Mouse (Mus musculus) gastrocnemius, postnatal 4 days (tissue): ENCODE measurements around the gene Arhgef40. TPM values are rescaled to one million over a fixed set of nuclear protein-coding genes. Genes with fewer than 3 reads are reported as not detected.

Experiments used
- DNase-seq, 2 experiments: peaks; one replicate each; pipeline ENCODE4 v3.0.0; 2021 to 2022; ENCODE audit warnings: low spot score in 2 of 2, mixed read lengths in 2 of 2
- total RNA-seq, 2 experiments: library from RNA; stranded (reverse); gene quantifications; 2 replicates each; pipeline ENCODE4 v1.2.3; 2021

Gene Arhgef40
- total RNA-seq, 2 experiments from 2014 or later, result 90.4 to 92.7 TPM

- no peak for DNase-seq
These were observed 13.0 kb downstream of the Arhgef40 start for GRCm38 (mm10) chr14:51997483-51997882.

GRCm38 (mm10) chr14:52003981-52004495 lies 19.5 kb downstream of the Arhgef40 start:
- no peak for DNase-seq

GRCm38 (mm10) chr14:52005141-52005540 lies 20.6 kb downstream of the Arhgef40 start:
- no peak for DNase-seq

GRCm38 (mm10) chr14:52005616-52006015 lies 21.1 kb downstream of the Arhgef40 start:
- DNase-seq, result no peak

GRCm38 (mm10) chr14:52006241-52006640 lies 21.7 kb downstream of the Arhgef40 start:
- DNase-seq, result peak in 1 of 2 experiments; percentile 22

- DNase-seq, result peak in 1 of 2 experiments; percentile 13
These were observed 22.3 kb downstream of the Arhgef40 start for GRCm38 (mm10) chr14:52006771-52007170.

GRCm38 (mm10) chr14:52008321-52009203 lies 24.0 kb downstream of the Arhgef40 start:
- peak; percentile 84 to 89 for DNase-seq

GRCm38 (mm10) chr14:52009361-52009760 lies 24.8 kb downstream of the Arhgef40 start:
- no peak for DNase-seq

GRCm38 (mm10) chr14:52009841-52010240 lies 25.3 kb downstream of the Arhgef40 start:
- no peak for DNase-seq

- DNase-seq, result no peak
These were observed 26.1 kb downstream of the Arhgef40 start for GRCm38 (mm10) chr14:52010446-52011111.

- DNase-seq, result no peak
These were observed 27.2 kb downstream of the Arhgef40 start for GRCm38 (mm10) chr14:52011683-52012082.

GRCm38 (mm10) chr14:52012085-52012484 lies 27.6 kb downstream of the Arhgef40 start:
- no peak for DNase-seq

GRCm38 (mm10) chr14:52012553-52012952 lies 28.0 kb downstream of the Arhgef40 start:
- no peak for DNase-seq

- DNase-seq, result no peak
These were observed 28.6 kb downstream of the Arhgef40 start for GRCm38 (mm10) chr14:52013021-52013610.

- DNase-seq, result peak in 1 of 2 experiments; percentile 29
These were observed 29.3 kb downstream of the Arhgef40 start for GRCm38 (mm10) chr14:52013771-52014219.

GRCm38 (mm10) chr14:52014271-52014760 lies 29.8 kb downstream of the Arhgef40 start:
- DNase-seq, result peak in 1 of 2 experiments; percentile 33

- DNase-seq, result peak in 1 of 2 experiments; percentile 65
These were observed 30.3 kb downstream of the Arhgef40 start for GRCm38 (mm10) chr14:52014761-52015311.

- DNase-seq, result no peak
These were observed 31.1 kb downstream of the Arhgef40 start, which contains the start of gene Tmem253 for GRCm38 (mm10) chr14:52015445-52016100. TSS of gene Tmem253 (plus strand) at chr14:52015658.

- DNase-seq, result no peak
These were observed 32.3 kb downstream of the Arhgef40 start for GRCm38 (mm10) chr14:52016625-52017405.
